Mouse (Mus musculus) testis, postnatal 10 days (tissue): ENCODE results near the gene Amer2.
A peak's percentile ranks its signal among the peaks of the same experiment; 100 is the strongest.

Experiments
- DNase-seq: peaks from one replicate; pipeline ENCODE4 v3.0.0; 2021; ENCODE audit warnings: low spot score

Gene Amer2

DNA sequence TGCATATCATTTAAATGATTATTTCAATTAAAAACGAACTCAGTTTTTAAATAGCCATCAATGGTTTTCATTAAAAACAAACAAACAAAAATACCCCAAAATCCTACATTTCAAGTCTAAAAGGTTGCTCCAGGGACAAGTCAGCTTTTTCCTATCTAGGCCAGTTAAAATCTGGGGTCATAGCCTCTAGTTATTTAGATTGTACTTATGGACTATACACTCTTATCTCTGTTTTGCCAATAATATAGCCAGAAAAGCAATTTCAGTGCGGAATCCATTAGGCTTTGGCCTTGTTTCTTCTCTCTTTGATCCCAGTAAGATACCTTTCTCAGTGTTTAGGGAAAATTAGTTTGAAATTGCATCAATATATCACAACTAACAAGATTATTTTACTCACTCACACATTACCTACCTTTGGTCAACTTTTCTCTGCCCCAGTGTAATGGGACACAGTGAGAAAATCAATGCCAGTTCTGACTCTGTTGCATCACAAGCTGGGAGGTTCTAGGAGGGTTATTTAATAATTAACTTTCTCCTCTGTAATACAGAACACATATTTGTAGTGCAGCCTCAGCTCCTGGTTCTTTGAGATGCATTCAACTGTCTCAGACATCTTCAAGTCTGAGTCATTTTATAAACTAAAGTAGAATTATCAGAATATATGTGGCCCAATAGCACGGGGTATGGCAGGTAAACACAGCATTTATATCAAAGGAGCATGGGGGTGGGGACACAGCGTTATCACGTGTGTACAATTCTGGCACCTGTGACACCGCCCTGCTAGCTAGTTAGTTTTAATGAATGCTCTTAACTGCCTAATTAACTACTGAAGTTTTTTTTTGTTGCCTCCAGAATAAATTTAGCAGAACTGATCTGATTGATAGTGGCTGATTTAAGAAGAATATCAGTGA lies 13.8 kb downstream of the Amer2 start:
- no peak for DNase-seq

DNA sequence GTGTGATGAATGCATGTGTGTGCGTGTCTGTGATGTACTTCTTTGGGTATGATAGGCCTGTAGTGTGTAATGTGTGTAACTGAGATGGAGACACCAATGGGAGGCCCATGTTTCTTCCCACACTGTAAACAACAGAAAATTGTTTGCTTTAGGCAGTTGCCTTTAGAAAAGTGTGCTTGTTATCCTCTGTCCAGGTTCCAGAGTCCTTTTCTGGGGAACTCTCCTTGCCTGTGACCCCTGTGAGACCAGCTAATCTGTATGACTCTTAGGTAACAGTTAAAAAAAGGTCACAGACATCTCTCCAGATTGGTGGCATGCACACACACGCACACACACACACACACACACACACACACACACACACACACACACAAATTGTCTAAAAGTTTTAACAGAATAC lies 15.3 kb downstream of the Amer2 start:
- no peak for DNase-seq

DNA sequence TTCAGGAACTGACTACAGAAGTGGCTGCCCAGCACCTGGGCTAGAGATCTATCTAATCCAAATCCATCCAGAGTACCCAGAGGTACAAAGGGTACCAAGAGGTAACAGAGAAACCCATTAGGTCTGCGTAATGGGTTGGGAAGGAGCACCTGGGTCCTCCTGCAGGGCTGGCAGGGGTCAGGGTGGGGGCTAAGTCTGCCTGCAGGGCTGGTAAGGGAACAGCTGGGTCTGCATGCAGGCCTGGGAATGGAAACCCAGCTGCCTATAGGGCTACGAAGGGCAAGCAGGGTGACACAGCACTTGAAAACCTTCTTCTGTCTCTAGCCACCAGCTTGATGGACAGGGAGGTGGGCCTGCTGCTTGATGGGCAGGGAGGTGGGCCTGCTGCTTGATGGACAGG lies 19.1 kb downstream of the Amer2 start:
- DNase-seq: no peak

DNA sequence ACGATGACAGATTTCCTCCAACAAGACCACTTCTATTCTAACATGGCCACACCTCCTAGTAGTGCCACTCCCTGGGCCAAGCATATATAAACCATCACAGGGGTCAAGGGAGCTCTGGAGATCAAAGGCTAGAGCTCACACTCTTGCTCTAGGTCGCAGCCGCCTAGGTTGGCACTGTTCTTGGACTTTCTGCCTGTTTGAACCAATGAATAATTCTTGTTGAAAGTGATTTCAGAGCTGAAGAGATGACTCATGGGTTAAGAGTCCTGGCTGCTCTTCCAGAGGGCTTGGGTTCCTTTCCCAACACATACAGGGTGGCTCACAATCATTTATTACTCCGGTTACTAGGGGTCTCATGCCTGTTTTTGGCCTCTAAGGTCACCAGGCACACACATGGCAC lies 24.3 kb downstream of the Amer2 start:
- DNase-seq: no peak

DNA sequence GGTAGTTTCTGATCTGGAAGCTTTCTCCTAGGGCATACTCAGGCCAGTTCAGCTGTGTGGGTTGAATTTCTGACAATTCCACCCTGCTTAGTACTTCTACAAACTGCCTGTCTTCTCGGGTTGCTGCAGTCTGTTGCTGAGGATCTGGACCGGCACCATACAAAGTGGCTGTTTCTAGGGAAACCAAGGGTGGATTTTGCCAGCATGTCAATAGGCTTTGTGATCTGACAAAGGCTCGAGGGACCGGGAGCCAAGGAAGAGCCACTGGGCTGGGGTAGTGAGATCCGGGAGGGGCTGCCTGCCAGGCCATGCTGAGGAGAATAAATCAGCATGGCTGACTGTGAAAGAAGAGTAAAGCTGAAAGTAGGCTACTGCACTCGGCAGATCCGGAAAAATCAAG lies 25.8 kb downstream of the Amer2 start:
- DNase-seq: no peak

DNA sequence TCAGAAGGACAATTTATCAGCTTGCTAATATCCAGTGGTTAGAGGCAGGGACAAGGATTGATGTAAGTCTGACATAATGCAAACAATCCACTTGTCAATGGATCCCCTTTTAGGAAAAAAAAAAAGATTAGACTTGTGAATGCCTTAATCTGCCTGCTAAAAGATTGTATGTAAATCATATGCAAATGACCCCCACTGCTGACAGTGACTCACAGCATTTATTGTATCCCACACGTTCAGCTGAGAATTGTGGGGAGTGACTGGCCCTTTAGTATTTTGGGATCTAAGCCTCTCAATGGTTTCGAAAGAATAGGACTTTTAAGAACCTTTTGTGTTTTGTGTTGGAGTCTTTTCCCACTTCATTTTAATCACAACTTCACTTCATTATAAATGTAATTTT lies 30.2 kb downstream of the Amer2 start:
- DNase-seq: no peak

DNA sequence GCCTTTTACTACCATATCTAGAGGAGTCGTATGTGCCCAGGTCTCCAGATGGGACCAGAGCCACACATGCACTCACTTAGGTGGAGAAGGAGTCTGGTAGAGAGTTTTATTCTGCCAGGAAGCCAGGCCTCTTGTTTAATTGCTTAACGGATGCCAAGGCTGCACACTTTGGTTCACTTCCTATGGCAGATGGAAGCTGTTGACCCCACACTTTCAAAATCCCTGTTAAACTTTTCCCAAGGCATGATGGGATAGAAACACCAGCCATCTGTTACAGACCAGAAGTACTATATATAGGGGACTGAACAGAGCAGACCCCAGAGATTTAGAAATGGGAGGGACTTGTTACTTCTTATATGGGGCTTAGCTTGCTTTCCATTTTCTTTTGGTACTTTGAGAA lies 32.8 kb downstream of the Amer2 start:
- DNase-seq: no peak

DNA sequence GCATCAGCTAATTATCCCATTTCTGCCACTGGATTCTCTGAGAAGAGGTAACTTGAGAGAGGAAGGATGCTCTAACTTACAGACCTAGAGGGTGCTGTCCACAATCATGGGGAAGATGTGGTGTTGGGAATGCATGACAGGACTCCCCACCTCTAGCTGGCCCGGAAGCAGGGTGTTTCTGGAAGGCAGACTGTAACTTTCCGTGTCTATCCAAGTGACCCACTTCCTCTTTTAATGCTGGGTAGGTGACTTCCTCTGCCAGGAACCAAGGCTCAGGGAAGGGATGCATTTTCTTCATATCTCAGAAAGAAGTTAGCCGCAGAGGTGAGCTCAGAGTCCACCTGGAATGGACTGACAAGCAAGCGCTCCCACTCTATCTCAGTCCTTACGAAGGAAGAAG lies 33.5 kb downstream of the Amer2 start:
- no peak for DNase-seq

DNA sequence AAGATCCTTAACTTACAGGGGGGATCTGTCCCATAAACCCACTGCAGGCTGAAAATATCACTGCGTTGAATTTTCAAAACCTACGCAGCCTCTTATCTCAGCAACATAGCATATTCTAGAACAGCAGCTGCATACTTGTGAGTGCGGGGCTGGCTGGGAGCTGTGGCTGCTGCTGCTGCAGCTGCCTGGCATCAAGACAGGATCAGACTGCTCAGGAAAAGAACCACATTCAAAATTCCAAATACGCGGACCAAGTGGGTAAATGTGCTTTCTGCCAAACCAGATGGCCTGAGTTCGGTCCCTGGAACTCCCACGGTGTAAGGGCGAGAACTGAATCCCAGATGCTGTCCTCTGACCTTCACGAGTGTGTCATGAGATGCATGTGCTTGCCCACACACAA lies 34.3 kb downstream of the Amer2 start:
- DNase-seq: no peak

DNA sequence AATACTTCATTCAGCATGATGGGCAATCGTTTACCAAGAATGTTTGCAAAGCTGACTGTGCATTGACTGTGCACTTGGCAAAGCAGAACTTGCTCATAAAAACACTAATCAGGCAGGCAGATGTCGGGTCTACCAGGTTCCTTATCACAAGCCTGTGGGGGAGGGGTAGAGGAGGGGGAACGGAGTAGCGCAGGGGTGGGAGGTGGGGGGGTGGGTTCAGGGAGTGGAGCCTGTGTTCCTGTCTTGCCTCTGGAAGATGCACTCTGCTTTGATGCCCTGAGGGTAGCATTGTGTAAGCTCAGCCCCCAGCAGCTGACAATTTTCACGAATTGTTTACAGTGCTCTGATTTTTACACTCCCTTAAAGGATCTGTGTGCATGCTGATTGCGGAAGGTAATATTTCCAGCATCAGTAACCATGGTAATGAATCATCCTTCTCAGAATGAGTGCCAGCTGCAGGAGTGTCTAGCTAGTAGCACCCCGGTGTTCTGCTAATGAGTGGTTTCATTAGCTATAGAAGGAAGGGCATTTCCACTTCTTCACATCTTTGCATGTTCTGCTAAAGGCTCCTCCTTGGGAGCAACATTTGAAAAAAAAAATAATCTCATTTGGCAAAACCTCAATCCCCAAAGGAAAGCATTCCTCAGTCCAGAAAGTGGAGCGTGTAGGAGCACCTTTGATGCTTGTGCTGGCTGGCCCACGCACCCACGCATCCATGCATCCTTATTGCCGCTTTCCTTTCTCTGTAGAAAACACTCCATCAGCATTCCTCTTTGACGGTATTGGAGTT lies 36.8 kb downstream of the Amer2 start:
- DNase-seq: no peak

DNA sequence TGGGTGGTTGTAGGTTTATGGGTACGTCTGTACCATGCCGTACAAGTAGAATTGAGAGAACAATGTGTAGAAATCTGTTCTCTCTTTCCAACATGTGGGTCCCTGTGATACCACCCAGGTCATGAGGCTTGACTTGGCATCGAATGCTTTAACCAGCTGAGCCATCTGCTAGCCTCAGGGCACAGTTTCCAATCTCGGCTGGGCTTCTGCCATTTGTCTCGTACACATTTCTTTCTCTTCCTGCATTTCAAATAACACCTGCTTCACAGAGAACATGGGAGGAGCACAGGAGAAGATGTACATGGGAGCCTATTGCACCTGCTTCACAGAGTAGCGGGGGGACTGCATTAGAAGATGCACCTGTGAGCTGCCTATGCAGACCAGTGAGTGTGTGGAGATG lies 38.2 kb downstream of the Amer2 start:
- DNase-seq: no peak

DNA sequence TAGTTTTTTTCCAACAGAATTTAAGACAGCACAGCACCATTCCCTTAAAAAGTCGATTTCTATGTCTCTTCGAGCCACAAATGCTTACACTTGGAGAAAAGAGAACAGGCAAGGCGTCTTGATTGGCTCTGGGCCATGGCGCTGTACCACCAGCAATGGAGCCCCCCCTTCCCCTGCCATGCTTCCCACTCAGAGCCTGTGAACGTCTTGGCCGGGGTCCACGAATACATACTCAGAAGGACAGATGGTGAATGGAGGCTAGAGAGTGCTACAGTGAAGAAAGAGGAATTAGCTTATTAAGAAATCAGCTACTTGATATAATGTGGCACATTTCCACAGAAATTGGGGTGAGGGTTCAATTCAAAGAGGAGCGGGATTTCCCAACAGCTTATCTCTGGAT lies 41.6 kb downstream of the Amer2 start:
- peak; percentile 47 for DNase-seq

DNA sequence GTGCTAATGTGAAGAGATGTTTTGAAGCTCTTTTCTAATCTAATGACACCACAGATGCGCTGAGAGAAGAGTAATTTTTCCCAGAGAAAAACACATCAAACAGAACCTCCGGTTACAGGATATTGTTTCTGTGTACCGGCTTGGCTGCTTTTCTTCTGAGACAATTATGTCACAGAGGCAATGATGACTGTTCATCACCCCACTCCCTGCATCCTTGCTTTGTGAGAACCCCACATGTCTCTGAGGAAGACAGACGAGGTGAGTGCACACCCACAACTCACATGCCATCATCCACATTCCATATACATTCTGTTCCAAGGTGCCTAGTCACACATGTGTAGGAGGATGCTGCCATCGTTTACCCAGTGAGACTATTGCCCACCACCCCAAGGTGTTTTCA lies 44.9 kb downstream of the Amer2 start:
- no peak for DNase-seq

DNA sequence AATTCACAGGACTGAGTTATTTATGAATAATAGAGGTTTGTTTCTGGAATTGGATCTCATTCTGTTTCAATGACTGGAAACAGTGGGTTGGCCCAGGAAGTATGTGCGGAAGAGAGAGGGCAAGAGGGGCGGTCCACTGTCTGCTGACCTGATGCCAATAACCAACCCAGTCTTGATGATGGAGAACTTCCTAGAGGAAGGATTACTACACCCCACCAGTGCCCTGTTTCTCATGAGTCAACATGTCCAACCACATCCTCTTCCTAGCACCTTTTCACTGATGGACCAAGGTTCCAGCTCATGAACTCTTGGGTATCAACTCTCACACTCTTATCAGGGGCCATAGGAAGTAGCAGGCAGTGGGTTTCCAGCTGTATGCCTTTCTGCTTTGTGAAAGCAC lies 49.9 kb downstream of the Amer2 start:
- DNase-seq: no peak

DNA sequence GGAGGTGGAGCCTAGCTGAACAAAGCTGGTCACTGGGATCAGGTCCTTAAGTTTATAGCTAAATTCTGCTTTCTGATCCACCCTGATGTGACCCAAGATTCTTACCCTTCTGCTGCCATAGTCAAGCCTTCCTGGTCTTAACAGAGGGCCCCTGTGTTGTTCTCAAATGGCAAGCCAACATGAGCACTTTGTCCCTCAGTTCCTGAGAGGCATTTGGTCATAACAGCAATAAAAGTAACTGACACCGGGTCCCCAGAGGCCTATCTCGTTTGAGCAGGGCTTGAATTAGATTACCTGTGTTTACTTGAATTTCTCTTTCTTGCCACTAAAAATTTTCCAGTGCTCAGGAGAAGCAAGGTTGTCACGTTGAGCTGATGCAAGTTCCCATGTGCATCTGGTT lies 51.1 kb downstream of the Amer2 start:
- DNase-seq: no peak

DNA sequence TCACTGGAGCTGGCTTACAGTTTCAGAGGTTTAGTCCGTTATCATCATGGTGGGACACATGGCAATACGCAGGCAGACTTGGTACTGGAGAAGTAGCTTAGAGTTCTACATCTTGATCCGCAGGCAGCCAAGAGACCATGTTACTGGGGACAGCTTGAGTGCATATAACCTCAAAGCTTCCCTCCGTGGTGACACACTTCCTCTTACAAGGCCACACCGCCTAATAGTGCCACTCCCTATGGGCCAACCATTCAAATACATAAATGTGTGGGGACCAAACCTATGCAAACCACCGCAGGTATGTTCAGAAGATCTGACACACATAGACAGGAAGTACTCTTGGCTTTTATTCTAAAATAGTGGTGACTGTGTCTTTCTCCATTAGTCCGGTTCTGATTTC lies 52.5 kb downstream of the Amer2 start:
- no peak for DNase-seq

DNA sequence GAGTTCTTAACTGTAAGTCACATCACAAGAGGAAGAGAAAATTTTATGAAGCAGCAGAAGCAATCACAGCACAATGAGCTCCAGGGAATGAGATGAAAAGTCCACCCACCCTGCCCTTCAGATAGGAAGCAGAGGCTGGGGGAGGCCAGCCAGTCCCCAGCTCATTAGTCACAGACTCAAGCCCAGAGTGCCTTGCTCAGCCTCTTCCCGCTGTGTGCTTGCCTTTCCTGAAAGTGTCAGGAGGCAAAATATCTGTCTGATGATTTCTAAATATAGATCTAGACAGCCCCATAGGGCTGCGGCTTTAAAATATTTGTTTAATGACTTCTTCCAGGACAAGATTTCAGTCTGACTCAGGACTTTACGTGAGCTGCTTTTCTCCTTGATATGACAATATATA lies 54.8 kb downstream of the Amer2 start:
- no peak for DNase-seq

DNA sequence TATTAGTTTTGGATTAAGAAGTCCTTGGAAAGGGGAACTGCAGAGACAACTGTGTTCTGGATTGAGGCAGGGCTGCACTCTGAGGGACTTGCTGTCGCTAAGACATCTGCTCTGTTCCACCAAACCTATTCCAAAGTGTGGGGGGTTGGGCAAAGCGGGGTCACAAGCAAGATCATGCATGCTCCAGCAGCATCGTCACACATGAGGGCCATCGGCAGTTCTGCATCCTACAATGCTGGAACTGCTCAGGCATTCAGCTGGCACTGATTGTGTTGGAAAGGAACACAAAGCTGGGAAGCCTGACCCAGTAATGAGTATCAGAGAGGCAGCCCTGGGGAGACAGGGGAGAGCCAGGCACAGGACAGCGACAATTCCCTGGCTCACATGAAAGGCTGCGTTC lies 56.5 kb downstream of the Amer2 start:
- no peak for DNase-seq

DNA sequence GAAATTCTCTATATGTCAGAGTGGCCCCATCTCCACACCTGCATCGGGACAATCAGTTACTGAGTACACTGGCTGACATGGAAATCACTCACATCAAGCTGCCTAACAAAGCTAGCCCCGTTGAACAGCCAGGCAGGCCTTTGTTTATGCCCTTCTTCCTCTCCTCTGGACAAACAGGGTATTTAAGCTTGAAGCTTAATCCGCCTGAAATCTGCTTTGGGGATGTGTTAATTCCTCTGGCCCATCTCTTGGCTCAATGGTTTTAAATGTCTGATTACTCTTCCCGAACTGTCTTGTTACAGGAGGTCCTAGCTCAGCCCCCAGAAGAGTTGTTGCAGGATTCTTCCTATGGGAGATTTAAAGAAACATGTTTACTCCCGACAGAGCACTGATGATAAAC lies 58.5 kb downstream of the Amer2 start:
- no peak for DNase-seq

DNA sequence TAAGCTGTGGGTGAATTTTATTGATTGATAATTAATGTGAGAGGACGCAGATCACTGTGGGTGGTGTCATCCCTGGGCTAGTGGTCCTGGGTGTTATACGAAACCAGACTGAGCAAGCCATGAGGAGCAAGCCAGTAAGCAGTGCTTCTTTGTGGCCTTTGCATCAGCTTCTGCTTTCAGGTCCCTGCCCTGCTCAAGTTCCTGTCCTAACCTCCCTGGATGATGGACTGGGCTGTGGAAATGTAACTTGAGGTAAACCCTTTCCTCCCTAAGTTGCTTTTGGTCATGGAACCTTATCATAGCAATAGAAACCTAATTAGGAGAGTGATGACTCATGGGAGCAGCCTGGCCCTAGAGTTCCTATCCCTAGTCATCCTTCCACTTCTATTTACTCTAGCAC lies 59.1 kb downstream of the Amer2 start:
- DNase-seq: no peak

DNA sequence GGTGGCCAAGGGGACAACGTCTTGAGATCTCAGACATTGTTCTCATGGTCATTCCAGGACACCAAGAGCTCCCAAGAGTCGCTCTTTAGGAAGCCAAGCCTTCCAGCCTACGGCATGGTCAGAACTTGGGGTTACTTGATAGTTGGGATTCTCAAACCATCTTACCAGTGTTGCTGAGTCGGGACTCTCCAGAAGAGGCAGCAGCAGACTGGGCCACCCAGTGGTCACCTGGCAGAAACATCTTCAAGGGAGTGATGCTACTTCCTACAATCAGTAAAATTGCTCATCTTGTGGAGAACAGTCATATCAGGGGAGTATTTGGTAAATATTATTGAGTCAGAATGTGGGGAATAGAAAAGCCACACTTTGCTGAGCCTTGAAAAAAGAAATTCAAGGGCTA lies 62.5 kb downstream of the Amer2 start:
- DNase-seq: no peak

DNA sequence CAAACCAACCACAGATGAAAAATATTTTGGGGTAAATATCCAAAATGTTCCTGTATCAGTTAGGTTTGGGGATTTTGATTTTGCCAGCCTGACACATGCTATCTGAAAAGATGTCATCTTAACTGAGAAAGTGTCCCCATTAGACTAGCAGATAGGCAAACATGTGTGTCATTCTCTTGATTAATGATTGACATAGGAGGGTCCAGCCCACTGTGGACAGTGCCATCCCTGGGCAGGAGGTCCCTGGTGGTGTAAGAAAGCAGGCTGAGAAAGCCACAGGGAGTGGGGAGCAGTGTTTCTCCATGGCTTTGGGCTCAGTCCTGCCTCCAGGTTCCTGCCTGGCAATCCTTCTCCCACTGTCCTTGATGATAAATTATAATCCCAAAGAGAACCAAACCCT lies 63.3 kb downstream of the Amer2 start:
- DNase-seq: no peak
